Mouse (Mus musculus) bone marrow macrophage, adult 2 months (primary cell): Measurements from ENCODE around the gene AW549877. TPM values are rescaled to one million over a fixed set of nuclear protein-coding genes. Genes with fewer than 3 reads are reported as not detected.

Source experiments
- H3K27ac ChIP-seq: 2 replicates; pipeline ENCODE4 v1.5.1; 2012; ENCODE audit warnings: low read depth, low read length; ENCODE audit not compliant: insufficient read depth
- H3K4me1 ChIP-seq: 2 replicates; pipeline ENCODE4 v1.6.1; 2012; ENCODE audit warnings: low read length; ENCODE audit not compliant: control insufficient read depth, insufficient read depth
- H3K4me3 ChIP-seq: 2 replicates; pipeline ENCODE4 v1.5.1; 2012; ENCODE audit warnings: mild to moderate bottlenecking, low read length, moderate library complexity; ENCODE audit not compliant: insufficient read depth
- CTCF ChIP-seq: IDR thresholded peaks from 2 replicates; pipeline ENCODE4 v1.5.1; 2012; ENCODE audit warnings: low read depth, mild to moderate bottlenecking, low read length, moderate library complexity
- POLR2A ChIP-seq: IDR thresholded peaks from 2 replicates; pipeline ENCODE4 v1.6.1; 2012; ENCODE audit warnings: mild to moderate bottlenecking, low read depth, low read length, borderline replicate concordance
- polyA plus RNA-seq: library from polyadenylated mRNA; stranded (reverse); fragments of >200 nt; gene quantifications from 2 replicates; pipeline ENCODE4 v1.2.4, GENCODE M21; 2012; ENCODE audit not compliant: missing spikeins, insufficient read depth, insufficient read length

Gene AW549877
- polyA plus RNA-seq, 1 experiment = 73.6 TPM

GRCm38 (mm10) chr15:3982732-3983131 is 12.8 kb downstream of the AW549877 start:
- H3K4me3 ChIP-seq = no peak overlapping the region
- no peak for TF ChIP-seq CTCF
- TF ChIP-seq POLR2A = no peak
- peaks cover 12% of the 10 kb centered on the region for H3K4me1 ChIP-seq
- H3K27ac ChIP-seq = no peak overlapping the region

- Histone ChIP-seq H3K27ac (peak overlapping the region; percentile 87), H3K4me1 (peaks cover 12% of the 10 kb centered on the region), H3K4me3 (peak overlapping the region; percentile 95)
- TF ChIP-seq CTCF (no peak), POLR2A (no peak)
Observed at GRCm38 (mm10) chr15:3979871-3980270, 15.7 kb downstream of the AW549877 start.

GRCm38 (mm10) chr15:3979061-3979848 is 16.3 kb downstream of the AW549877 start, which contains the start of gene Fbxo4:
TSS of gene Fbxo4 (minus strand) at chr15:3979573.
- TF ChIP-seq POLR2A (no peak), CTCF (no peak)
- Histone ChIP-seq H3K27ac (peak within 1 kb of the TSS; percentile 87), H3K4me3 (peak within 1 kb of the TSS; percentile 95), H3K4me1 (peaks cover 12% of the 10 kb centered on the region)

GRCm38 (mm10) chr15:3978279-3978678 is 17.3 kb downstream of the AW549877 start:
- H3K4me3 ChIP-seq = no peak overlapping the region
- H3K27ac ChIP-seq = no peak overlapping the region
- peaks cover 8% of the 10 kb centered on the region for H3K4me1 ChIP-seq
- TF ChIP-seq CTCF (no peak), POLR2A (no peak)

GRCm38 (mm10) chr15:3973300-3973699 is 22.2 kb downstream of the AW549877 start:
- no peak overlapping the region for H3K27ac ChIP-seq
- no peak overlapping the region for H3K4me3 ChIP-seq
- no peaks in the 10 kb centered on the region for H3K4me1 ChIP-seq
- TF ChIP-seq CTCF (no peak), POLR2A (no peak)

- Histone ChIP-seq H3K4me3 (no peak overlapping the region), H3K4me1 (no peaks in the 10 kb centered on the region), H3K27ac (no peak overlapping the region)
- TF ChIP-seq POLR2A (no peak), CTCF (no peak)
Observed at GRCm38 (mm10) chr15:3970193-3970592, 25.4 kb downstream of the AW549877 start.

- Histone ChIP-seq H3K4me1 (no peaks in the 10 kb centered on the region), H3K4me3 (no peak overlapping the region), H3K27ac (no peak overlapping the region)
- no peak for TF ChIP-seq CTCF
- TF ChIP-seq POLR2A = no peak
Observed at GRCm38 (mm10) chr15:3969743-3970142, 25.8 kb downstream of the AW549877 start.

GRCm38 (mm10) chr15:3962251-3962650 is 33.3 kb downstream of the AW549877 start:
- H3K4me1 ChIP-seq = peaks cover 3% of the 10 kb centered on the region; the same call in 1 of the 2 replicates
- H3K27ac ChIP-seq = no peak overlapping the region
- TF ChIP-seq CTCF (no peak), POLR2A (no peak)
- H3K4me3 ChIP-seq = no peak overlapping the region

- TF ChIP-seq POLR2A (no peak), CTCF (no peak)
Observed at GRCm38 (mm10) chr15:3960094-3960493, 35.5 kb downstream of the AW549877 start.

GRCm38 (mm10) chr15:3957982-3958381 is 37.6 kb downstream of the AW549877 start:
- Histone ChIP-seq H3K27ac (no peak overlapping the region), H3K4me1 (peaks cover 16% of the 10 kb centered on the region), H3K4me3 (no peak overlapping the region)
- no peak for TF ChIP-seq POLR2A
- TF ChIP-seq CTCF = no peak

More at GRCm38 (mm10) chr15:3960094-3960493, 35.5 kb downstream of the AW549877 start:
- H3K27ac ChIP-seq = no peak overlapping the region
- peaks cover 9% of the 10 kb centered on the region for H3K4me1 ChIP-seq
- no peak overlapping the region for H3K4me3 ChIP-seq
